Mouse (Mus musculus) erythroblast, embryonic 14.5 days (primary cell): ENCODE measurements around the gene Ghr. TPM values are rescaled to one million over a fixed set of nuclear protein-coding genes. Genes with fewer than 3 reads are reported as not detected.

ENCODE experiments used
- H3K27me3 ChIP-seq: 2 replicates; pipeline ENCODE4 v1.6.1; 2012; ENCODE audit warnings: inconsistent platforms; ENCODE audit not compliant: control insufficient read depth
- H3K36me3 ChIP-seq: 2 replicates; pipeline ENCODE4 v1.6.1; 2012; ENCODE audit warnings: mild to moderate bottlenecking, inconsistent platforms; ENCODE audit not compliant: control insufficient read depth
- H3K4me1 ChIP-seq: 2 replicates; pipeline ENCODE4 v1.6.1; 2012; ENCODE audit warnings: inconsistent platforms; ENCODE audit not compliant: control insufficient read depth
- H3K4me3 ChIP-seq: replicated peaks from 2 replicates; pipeline ENCODE3; 2012; ENCODE audit warnings: moderate library complexity, mild to moderate bottlenecking, inconsistent platforms
- H3K9me3 ChIP-seq: 2 replicates; pipeline ENCODE4 v1.6.1; 2012; ENCODE audit warnings: low read length, inconsistent platforms, mixed read lengths; ENCODE audit not compliant: control insufficient read depth
- GATA1 ChIP-seq: IDR thresholded peaks from 2 replicates; pipeline ENCODE4 v1.6.1; 2012; ENCODE audit warnings: low read length, inconsistent platforms, mixed read lengths
- TAL1 ChIP-seq: IDR thresholded peaks from 3 replicates; pipeline ENCODE4 v1.6.1; 2012; ENCODE audit warnings: low read length, inconsistent platforms, mixed read lengths
- polyA plus RNA-seq: library from polyadenylated mRNA; stranded (reverse); fragments of >175 nt; gene quantifications from 2 replicates; pipeline ENCODE4 v1.2.3, GENCODE M21; 2012

Gene Ghr
- polyA plus RNA-seq, 1 experiment: not detected

GRCm38 (mm10) chr15:3279242-3279641 is 304.1 kb downstream of the Ghr start:
- TF ChIP-seq TAL1 (no peak), GATA1 (no peak)
- no peaks in the 10 kb centered on the region for H3K27me3 ChIP-seq
- H3K4me1 ChIP-seq: no peaks in the 10 kb centered on the region
- H3K4me3 ChIP-seq: no peak overlapping the region
- no peaks in the 10 kb centered on the region for H3K9me3 ChIP-seq
- peaks cover 3% of the 10 kb centered on the region; the same call in 1 of the 2 replicates for H3K36me3 ChIP-seq

GRCm38 (mm10) chr15:3277391-3277790 is 305.9 kb downstream of the Ghr start:
- TF ChIP-seq TAL1 (no peak), GATA1 (no peak)
- Histone ChIP-seq H3K4me3 (no peak overlapping the region), H3K4me1 (no peaks in the 10 kb centered on the region), H3K36me3 (peaks cover 3% of the 10 kb centered on the region; the same call in 1 of the 2 replicates), H3K27me3 (no peaks in the 10 kb centered on the region), H3K9me3 (no peaks in the 10 kb centered on the region)

- peak overlapping the region; percentile 60 for H3K4me3 ChIP-seq
- H3K4me1 ChIP-seq: peaks cover 5% of the 10 kb centered on the region
- no peaks in the 10 kb centered on the region for H3K27me3 ChIP-seq
- H3K9me3 ChIP-seq: no peaks in the 10 kb centered on the region
- no peaks in the 10 kb centered on the region; the same call in 1 of the 2 replicates for H3K36me3 ChIP-seq
- no peak for TF ChIP-seq TAL1
- no peak for TF ChIP-seq GATA1
These were observed 310.1 kb downstream of the Ghr start for GRCm38 (mm10) chr15:3273191-3273590.

GRCm38 (mm10) chr15:3271216-3271615 is 312.1 kb downstream of the Ghr start:
- Histone ChIP-seq H3K4me1 (peaks cover 5% of the 10 kb centered on the region), H3K27me3 (no peaks in the 10 kb centered on the region), H3K9me3 (no peaks in the 10 kb centered on the region), H3K36me3 (no peaks in the 10 kb centered on the region; the same call in 1 of the 2 replicates), H3K4me3 (peak overlapping the region; percentile 60)
- TF ChIP-seq GATA1 (no peak), TAL1 (no peak)

GRCm38 (mm10) chr15:3270646-3271077 is 312.6 kb downstream of the Ghr start:
- Histone ChIP-seq H3K36me3 (no peaks in the 10 kb centered on the region; the same call in 1 of the 2 replicates), H3K27me3 (no peaks in the 10 kb centered on the region), H3K4me1 (peaks cover 5% of the 10 kb centered on the region), H3K4me3 (peak overlapping the region; percentile 60), H3K9me3 (no peaks in the 10 kb centered on the region)
- TF ChIP-seq TAL1 (no peak), GATA1 (no peak)

- Histone ChIP-seq H3K4me1 (peaks cover 5% of the 10 kb centered on the region), H3K36me3 (no peaks in the 10 kb centered on the region; the same call in 1 of the 2 replicates), H3K9me3 (no peaks in the 10 kb centered on the region), H3K4me3 (peak overlapping the region; percentile 60), H3K27me3 (no peaks in the 10 kb centered on the region)
- TF ChIP-seq GATA1 (no peak), TAL1 (no peak)
These were observed 313.2 kb downstream of the Ghr start for GRCm38 (mm10) chr15:3269996-3270645.

GRCm38 (mm10) chr15:3269496-3269895 is 313.8 kb downstream of the Ghr start:
- Histone ChIP-seq H3K4me3 (no peak overlapping the region), H3K9me3 (no peaks in the 10 kb centered on the region), H3K4me1 (peaks cover 5% of the 10 kb centered on the region), H3K36me3 (no peaks in the 10 kb centered on the region; the same call in 1 of the 2 replicates), H3K27me3 (no peaks in the 10 kb centered on the region)
- no peak for TF ChIP-seq TAL1
- TF ChIP-seq GATA1: no peak

GRCm38 (mm10) chr15:3268247-3268646 is 315.0 kb downstream of the Ghr start, which contains the start of gene Selenop:
Gene Selenop (plus strand): TSS chr15:3268547.
- H3K9me3 ChIP-seq: no peaks in the 10 kb centered on the region
- H3K27me3 ChIP-seq: no peaks in the 10 kb centered on the region
- H3K36me3 ChIP-seq: no peaks in the 10 kb centered on the region
- TF ChIP-seq GATA1 (no peak), TAL1 (no peak)
- no peak within 1 kb of the TSS for H3K4me3 ChIP-seq
- peaks cover 5% of the 10 kb centered on the region for H3K4me1 ChIP-seq
